Mouse (Mus musculus) E14TG2a.4 (cell line): ENCODE results near the gene Trap1a.

ENCODE experiments used
- CTCF ChIP-seq: conservative IDR thresholded peaks from 2 replicates; pipeline ENCODE4 v1.5.1; 2014; ENCODE audit warnings: low read length
- NANOG ChIP-seq: IDR thresholded peaks from 2 replicates; pipeline ENCODE4 v1.6.1; 2014; ENCODE audit warnings: borderline replicate concordance, low read length, mixed read lengths
- POU5F1 ChIP-seq: IDR thresholded peaks from 2 replicates; pipeline ENCODE4 v1.6.1; 2014; ENCODE audit warnings: low read length, borderline replicate concordance

DNA sequence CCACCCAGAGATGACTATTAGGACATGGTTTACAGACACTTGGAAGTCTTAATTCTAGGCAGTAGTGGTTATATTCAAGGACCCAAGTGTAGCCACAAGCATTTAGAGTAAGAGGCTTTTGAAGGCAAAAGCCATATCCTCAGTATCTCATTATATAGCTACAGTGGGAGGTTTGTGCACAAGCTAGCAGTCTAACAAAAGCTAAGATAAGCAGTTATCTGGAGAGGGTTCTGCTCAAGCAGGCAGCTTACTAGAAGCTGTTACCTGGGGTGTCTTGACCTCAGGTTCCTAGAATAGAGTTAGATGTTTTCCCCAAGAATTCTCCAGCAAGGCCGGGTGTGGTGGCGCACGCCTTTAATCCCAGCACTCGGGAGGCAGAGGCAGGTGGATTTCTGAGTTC is 6.1 kb downstream of the Trap1a start:
- no peak for TF ChIP-seq CTCF
- TF ChIP-seq NANOG, result no peak
- TF ChIP-seq POU5F1, result no peak
